Mouse (Mus musculus): ENCODE data around the gene Axl.

Gene Axl

GRCm38 (mm10) chr7:25788220-25789128 is at the start of gene Axl:
Gene Axl (minus strand): TSS chr7:25788705.
- peak; percentile 13 for DNase-seq (ENCODE audit: low read depth, low spot score)

DNA sequence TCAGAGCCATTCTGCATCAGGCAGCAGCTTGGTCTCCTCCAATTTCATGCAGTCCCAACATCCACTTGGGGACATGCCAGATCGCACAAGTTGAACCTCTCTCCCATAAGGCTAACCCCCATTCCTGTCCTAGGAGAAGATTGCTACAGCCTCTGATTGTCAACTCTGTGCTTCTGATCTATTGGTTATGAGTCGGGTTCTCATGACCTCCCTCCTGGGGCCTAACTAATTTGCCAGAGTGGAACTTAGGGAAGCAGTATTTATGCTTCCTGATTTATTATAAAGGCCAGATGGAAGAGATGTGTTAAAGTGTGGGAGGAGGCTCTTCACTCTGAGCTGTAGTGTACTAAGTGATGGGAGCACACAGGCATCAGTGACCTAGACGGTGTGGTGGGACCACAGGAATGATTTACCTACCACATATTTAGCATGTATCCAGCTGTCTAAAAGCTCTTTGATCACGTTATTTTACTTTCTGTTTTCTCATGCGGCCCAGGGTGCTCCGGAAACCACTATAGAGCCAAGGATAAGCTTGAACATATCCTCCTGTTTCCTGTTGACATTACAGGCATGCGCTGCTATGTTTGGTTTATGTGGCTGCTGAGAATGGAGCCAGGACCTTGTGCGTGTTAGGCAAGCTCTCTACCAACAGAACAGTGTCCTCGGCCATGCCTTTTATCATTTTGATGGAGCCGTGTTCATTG is 46.8 kb upstream of the Axl start:
- DNase-seq (ENCODE audit: low read depth, low spot score): no peak

DNA sequence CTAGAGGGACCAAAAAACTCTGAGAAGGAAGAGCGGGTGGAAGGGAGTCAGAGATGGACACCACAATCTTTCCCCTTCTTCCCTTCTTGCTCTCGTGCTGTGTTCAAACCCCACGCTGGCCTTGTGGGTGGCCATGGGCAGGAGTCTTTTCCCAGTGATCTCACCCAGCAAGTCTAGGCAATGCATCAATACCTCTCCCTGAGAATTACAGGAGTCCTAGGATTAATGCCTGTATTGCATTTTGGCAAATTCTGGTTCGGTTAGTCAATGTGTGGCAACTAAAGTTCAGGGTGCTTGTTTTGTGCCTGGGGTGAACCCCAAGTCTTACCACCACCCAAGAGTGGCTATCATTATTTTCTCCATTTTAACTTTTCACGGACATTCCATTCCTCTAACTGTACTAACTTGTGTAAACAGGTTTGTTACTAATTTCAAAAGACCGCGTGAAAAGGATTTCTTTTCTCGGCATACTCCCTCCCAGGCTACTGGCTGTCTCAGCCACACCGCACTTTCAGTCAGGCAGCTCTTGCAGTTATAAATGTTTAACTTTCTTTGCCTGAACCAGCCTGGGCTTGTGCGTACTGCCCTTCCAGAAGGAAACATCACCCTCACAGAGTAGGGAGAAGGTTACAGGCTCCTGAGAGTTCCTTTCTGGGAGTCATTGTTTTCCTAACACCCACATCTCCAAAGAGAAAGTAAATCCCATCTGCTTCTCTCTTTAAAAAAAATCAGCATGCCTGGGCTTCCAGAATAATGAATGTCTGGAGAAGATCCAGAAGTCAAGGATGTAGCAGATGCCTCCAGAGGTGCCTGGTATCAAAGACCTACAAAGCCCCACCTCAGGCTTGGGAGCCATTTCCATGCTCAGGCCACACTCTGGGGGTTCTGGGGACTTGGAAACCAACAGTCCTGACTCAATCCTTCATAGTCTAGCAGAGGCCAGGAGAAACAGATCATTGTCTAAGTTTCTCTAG is 43.3 kb upstream of the Axl start:
- peak; percentile 11 for DNase-seq (ENCODE audit: low read depth, low spot score)

- DNase-seq (ENCODE audit: low read depth, low spot score): no peak
Observed at GRCm38 (mm10) chr7:25830251-25830650, 41.7 kb upstream of the Axl start.

GRCm38 (mm10) chr7:25827199-25827598 is 38.7 kb upstream of the Axl start:
- peak; percentile 41 for DNase-seq (ENCODE audit: low read depth, low spot score)

DNA sequence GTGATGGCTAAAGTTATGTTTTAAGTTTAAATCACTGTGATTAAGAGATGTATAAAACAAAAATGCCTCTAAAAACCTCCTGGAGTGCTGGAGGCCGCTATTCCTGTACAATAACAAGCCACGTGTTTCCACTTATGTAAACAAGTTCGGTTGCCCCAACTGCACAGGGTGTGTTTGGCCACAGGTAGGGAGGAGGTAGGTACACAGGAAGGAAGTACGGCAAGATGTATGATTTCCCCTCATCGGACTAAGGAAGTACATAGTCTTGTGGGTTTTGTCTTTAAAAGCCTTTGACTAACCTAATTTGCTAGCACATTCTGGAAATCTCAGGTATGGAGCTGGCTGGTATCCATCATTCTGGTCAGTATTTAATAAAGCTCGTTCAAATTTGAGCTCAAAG is 37.5 kb upstream of the Axl start:
- DNase-seq (ENCODE audit: low read depth, low spot score): no peak

DNA sequence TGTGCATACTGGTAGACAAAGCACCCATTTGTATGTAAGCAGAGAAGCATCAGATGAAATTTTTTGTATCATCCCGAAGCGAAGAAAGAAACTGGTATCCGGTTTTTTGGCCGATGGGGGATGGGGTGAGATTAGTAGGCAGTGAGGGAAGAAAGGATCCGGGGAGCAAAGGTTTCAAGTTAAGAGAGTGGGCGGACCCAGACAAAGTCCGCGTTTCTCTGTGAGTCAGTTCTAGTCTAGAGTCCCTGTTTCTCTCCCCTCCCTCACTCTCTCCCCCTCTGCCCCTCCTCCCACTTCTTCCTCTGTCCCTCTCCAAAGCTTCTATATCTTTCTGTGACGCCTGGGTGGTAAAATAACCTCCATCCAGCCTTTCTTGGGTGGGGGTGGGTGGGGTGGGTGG is 36.5 kb upstream of the Axl start:
- DNase-seq (ENCODE audit: low read depth, low spot score): no peak

DNA sequence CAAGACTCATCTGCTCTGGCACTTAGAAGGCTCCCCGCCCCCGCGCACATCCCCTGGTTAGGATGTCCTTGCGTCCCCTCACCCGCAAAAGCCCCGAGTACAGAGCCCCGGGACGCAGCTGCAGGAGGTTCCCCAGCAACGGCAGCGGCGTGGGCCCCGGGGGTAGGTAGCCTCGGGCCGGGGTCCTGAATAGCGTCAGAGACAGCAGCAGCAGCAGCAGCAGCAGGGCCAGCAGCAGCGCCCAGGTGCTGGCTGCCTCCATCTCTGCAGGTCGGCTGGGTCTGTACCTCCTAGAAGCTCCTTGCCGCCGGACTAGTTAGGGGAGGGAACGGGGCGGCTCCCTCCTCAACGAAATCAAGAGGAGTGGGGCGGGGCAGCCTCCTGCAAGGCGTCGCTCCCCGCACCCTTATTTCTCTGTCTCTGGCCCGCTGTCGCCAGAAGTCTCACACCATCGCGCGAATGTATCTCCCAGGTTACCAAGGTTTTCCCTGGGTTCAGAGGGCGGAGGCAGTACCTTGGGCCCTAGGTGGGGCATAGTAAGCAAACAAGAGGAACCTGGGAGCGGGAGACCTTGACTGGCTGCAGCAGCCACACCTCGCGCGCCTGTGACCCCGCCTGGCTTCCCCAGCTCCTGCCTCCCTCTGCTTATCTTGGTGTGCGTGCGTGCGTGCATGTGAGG is 27.9 kb upstream of the Axl start, which contains the start of gene Cyp2s1:
TSS of gene Cyp2s1 (minus strand) at position 673 of the 679 bp plus-strand sequence.
- peak; percentile 36 for DNase-seq (ENCODE audit: low read depth, low spot score)

DNA sequence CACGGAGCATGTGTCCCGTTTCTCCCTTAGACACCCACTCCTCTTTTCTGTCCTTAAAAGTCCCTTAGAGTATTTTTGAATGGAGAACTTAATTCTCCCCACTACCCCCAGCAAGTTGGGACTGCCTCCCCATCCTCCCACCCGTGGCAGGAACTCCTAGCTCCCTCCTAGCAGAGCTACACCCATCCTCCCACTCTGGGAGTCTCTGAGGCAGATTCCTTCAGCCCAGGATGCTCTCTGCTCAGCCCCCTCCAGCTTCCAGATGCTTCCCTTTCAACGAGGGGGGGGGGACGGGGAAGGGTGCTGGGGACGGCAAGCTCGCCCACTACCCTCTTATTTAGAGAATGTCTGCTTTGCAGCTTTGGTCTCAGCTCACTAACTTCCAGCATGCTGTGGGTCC is 27.1 kb upstream of the Axl start:
- peak; percentile 62 for DNase-seq (ENCODE audit: low read depth, low spot score)

- no peak for DNase-seq (ENCODE audit: low read depth, low spot score)
Observed at GRCm38 (mm10) chr7:25814711-25815110, 26.2 kb upstream of the Axl start.

GRCm38 (mm10) chr7:25812195-25812594 is 23.7 kb upstream of the Axl start:
- DNase-seq (ENCODE audit: low read depth, low spot score): no peak

GRCm38 (mm10) chr7:25811716-25812115 is 23.2 kb upstream of the Axl start:
- DNase-seq (ENCODE audit: low read depth, low spot score): no peak

DNA sequence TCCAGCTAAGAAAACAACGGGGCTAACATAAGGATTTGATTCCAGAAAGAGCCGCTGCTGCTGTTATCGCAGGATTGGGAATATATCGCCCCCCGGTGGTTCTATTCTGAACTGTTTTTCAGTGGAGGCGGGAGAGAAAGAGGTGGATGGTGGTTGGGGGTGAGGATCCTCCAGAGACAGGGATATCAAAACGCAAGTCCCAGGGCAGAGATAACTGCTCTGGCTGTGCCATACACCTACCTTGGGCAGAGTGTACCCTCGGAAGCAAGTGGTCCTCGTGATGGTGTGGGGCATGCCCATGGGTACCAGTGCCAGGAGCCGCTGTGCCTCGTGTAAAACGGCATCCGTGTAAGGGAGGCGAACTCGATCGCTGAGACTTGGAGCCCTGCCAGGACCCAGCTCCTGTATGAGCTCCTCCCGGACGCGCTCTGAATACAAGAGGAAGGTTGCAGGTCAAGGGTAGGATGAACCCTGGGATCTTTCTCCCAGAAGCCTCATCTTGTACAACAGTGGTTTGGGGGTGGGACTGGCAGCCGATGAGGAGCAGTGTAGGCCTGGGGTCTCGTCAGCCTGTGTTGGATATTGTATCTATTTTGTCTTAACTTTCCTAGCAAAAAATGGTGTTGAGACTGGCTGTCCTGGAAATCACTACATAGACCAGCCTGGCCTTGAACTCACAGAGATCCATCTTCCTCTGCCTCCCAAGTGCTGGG is 17.3 kb upstream of the Axl start:
- DNase-seq (ENCODE audit: low read depth, low spot score): peak; percentile 76

- peak; percentile 17 for DNase-seq (ENCODE audit: low read depth, low spot score)
Observed at GRCm38 (mm10) chr7:25804792-25805191, 16.3 kb upstream of the Axl start.

DNA sequence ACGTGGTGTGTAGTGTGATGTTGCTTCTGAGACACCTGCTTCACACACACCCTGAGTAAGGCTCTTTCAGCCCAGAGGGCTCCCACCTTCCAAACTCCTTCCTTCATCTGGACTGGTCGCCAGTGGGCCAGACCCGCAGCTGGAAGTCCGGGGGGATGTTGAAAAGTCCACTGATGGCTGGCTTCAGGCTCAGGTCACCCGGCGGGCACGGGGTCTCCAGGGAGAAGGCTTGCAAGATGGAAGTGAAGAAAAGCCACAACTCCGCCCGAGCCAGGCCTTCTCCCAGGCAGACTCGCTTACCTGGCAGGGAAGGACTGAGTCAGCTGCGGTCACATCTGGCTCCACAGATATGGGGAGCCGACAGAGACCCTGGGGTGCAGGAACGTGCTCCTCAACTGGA is 15.0 kb upstream of the Axl start:
- DNase-seq (ENCODE audit: low read depth, low spot score): no peak

- no peak for DNase-seq (ENCODE audit: low read depth, low spot score)
Observed at GRCm38 (mm10) chr7:25802241-25803125, 14.0 kb upstream of the Axl start.

DNA sequence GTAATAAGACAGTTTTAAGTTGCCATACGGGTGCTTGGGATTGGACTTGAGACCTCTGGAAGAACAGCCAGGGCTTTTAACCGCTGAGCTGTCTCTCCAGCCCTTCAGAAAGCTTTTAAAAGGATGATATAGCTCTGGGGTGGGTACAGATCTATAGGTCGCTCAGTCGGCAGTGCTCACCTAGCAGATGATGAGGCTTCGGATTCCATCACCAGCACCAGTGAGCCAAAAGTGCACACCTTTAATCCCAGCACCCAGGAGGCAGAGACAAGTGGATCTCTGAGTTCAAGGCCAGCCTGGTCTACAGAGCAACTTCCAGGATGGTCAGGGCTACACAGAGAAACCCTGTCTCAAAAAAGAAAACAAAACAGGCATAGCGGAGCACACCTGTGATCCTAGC is 12.5 kb upstream of the Axl start:
- DNase-seq (ENCODE audit: low read depth, low spot score): no peak

GRCm38 (mm10) chr7:25799369-25799768 is 10.9 kb upstream of the Axl start:
- no peak for DNase-seq (ENCODE audit: low read depth, low spot score)

GRCm38 (mm10) chr7:25798540-25798939 is 10.0 kb upstream of the Axl start:
- DNase-seq (ENCODE audit: low read depth, low spot score): no peak

All from brain, adult 2 months (tissue).